Mouse (Mus musculus) A20 (cell line): ENCODE results near the gene Mucl3.

Source experiments
- DNase-seq: peaks from one replicate; pipeline ENCODE4 v3.0.0-alpha.2; 2011; ENCODE audit warnings: low read depth, low spot score

The Mucl3 gene

DNA sequence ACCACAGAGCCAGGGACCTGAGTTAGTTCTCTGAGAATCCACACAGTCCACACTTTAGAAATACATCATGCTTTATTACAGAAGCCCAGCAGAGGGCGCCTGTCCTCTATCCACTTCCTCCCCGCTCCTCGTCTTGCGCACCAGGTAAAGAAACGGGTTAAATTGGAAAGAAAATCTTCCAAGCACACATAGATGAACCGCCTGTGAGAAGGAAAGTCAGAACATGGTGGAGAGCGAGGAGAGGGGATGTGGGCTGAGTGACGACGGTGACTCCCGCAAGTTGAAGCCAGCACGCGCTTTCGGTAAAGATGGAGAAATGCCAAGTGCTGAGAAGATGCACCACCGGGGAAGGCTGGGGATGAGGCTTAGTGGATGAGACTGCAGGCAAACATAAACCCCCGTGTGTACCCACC, 7.8 kb downstream of the Mucl3 start:
- peak; percentile 86 for DNase-seq

DNA sequence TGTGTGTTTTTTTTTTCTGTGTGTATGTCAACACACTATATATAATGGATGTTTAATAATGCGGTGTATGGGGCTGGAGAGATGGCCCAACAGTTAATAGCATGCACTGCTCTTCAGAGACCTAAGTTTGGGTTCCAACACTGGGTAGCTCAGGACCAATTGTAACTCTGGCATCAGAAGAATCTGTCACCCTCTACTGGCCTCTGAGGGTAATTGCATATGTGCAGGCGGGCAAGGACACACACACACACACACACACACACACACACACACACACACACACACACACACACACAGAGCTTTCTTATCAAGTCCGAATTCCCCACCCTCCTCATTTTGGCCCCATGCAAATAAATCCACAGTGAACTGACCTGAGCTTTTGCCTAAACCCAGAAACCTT, 8.3 kb downstream of the Mucl3 start:
- DNase-seq, result no peak

DNA sequence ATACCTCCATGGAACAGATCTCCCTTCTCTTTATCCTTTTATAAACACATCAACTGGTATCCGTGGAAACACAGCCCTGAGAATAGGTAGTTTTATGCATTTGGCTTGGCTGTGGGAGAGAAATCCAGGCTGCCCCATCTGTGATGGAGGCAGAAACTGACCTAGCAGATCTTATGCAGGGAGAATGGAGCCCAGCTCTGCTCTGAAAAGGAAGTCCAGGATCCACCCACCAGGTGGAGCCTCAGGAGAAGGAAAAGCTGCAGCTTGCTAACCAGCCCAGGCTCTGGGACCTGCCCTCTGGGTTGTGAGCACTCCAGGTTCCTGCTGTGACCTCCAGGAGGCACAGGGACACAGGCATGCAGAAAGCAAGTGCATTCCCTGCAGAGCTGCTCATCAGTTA, 9.5 kb downstream of the Mucl3 start:
- DNase-seq, result no peak

DNA sequence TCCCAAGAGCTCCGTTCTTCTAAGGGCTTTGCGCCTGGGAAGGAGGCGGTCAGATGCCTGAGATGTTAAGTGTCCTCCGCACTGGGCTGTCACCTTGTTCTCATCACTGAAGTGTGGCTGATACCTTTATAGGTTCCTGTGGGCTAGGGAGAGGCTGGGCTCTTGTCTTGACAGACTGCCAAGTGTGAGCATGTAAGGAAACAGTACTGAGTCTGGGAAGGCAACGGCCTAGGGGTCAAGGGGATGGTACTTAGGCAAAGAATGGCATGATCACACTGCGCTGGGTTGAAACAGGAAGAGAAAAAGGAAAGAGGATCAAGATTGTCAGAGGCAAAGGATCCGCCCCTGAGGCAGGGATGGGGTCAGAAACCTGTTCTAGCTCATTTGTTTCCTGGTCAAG, 17.0 kb downstream of the Mucl3 start, which contains the start of gene Gm9573:
Gene Gm9573, minus strand, starts transcription at position 101 of the 400 bp plus-strand sequence.
- no peak for DNase-seq

DNA sequence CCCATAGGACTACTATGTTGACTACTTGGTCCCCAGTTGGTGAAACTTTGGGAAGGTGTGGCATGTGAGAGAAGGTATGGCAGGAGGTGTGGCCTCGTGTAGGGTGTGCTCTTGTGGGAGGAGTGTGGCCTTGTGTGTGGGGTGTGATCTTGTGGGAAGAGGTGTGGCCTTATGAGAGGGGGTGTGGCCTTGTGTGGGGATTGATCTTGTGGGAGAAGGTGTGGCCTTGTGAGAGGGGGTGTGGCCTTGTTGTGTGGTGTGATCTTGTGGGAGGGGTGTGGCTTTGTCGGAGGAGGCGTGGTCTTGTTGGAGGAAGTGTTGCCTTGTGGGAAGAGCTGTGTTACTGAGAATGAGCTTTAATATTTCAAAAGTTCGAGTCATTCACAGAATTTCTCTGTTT, 26.4 kb downstream of the Mucl3 start:
- peak; percentile 78 for DNase-seq

DNA sequence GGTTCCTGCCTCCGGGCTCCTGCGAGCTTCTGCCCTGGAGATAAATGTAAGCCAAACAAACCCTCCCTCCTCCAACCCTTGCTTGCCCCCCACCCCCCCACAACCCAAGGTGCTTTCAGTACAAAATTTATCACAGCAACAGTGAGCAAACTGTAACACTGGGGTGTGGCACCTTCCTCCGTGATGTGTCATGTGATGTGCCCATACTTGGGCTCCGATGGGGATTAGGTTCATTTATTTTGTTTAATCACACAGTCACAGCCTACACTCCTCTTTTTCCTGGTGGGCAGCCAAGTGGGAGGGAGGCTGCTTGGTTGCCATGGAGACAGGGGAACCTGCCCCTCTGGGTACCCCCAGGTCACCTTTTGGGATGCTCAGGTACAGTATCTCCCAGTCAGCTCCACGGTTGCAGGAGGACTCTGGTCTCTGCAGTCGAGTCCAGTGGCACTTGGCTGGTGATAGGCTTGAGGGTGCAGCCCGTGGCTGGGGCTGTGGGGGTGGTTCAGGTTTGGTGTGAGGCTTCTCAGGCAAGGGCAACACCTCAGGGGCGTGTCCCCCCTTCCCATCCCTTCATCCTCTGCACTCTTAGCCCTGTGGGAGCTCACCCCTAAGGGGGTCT, 41.6 kb downstream of the Mucl3 start:
- DNase-seq, result no peak

DNA sequence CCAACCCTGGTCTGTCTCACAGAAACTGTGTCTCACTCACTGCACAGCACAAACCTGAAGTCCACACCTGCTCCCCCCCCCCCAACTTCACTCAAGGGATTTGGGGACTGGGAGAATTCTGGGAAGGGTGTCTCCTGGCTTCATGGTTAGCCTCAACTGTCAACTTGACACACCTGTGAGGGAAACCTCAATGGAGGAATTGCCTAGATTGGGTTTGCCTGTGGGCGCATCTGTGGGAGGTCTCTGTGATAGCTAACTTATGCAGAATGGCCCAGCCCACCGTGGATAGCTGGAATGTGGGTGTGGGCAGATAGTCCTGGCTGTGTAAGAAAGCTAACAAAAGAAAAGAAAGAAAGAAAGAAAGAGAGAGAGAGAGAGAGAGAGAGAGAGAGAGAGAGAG, 42.2 kb downstream of the Mucl3 start, which contains the start of gene Sfta2:
Gene Sfta2, plus strand, starts transcription at position 301 of the 400 bp plus-strand sequence.
- no peak for DNase-seq

DNA sequence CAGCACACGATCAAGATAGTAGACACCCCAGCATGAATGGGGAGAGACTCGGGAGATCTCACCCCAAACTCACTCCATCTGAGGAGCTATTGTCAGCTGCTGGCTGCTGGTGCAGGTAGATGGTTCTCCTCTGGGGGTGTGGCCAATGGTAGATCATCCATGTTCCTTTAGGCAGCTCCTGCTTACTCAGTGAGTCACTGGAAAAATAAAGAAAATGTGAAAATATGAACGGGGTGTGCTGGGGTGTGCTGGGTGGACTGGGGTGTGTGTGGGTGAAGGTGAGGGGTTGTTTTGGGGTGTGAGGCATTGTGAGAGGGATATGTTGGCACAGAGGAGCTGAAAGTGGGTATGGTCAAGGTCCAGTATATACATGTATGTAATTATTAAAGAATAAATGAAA, 46.1 kb downstream of the Mucl3 start:
- no peak for DNase-seq

DNA sequence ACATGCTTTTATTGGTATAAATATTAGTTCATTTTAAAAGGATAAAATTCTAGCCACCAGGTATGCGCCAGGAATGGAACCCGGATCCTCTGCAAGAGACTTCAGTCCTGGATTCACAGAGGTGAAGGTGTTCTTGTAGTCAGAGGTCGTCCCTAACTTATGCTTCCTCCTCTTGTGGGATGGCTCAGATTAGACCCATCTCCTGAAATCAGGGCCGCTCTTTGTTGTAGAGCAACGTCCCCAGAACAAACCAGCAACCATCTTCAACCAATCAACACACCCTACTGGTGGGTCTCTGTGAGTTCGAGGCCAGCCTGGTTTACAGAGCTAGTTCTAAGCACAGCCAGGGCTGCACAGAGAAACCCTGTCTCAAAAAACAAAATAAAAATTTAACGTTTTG, 49.0 kb downstream of the Mucl3 start:
- DNase-seq, result no peak

DNA sequence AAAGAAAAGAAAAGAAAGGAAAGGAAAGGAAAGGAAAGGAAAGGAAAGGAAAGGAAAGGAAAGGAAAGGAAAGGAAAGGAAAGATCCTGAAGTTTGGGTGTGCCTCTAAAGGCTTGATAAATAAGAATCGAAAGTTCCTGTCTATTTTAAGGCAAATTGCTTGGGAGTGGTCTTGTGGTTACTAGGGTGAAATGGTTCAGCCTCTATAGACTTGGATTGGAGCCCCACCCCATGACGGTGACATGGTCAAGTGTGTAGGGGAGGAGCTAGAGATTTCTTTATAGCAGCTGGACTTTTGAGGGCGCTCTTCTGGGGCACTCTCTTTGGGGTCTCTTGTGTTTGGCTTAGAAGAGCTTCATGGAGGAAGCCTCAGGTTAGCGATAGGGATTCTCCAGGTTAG, 49.7 kb downstream of the Mucl3 start:
- DNase-seq, result no peak

DNA sequence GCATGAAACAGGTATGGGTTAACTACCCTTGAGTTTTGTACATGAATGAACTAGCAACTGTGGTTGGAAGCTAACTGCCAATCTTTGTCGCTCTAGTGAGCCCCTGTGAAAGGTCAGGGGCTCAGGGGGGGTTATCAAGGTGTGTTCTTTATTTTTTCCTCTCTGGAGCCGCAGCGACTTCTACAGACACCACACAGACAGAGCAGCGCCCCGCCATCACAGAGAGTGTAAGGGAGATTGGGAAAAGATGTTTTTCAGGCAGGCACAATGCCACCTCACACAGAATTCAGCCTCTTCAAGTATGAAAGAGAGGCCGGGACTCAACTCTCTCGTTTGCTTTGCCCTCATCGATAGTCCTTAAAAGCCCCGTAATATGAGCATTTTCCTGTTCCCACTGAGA, 51.4 kb downstream of the Mucl3 start:
- DNase-seq, result no peak

DNA sequence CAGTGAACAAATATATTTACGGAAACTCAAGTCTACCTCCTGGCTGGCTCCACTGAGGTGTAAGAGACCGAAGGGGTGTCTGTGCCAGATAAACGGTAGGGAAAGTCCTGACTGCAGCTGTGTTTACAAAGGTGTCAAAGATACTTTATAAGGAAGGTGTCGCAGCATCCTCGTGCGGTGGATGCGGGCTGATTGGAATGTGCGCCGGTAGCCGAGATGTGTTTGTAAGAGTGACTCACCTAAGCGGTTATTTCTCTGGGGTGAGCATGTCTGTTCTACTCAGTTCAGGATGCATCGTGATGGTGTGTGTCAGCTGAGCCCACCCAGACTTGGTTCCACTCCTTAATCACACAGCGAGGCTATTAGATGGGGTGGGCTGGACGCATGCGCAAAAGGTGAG, 51.8 kb downstream of the Mucl3 start:
- DNase-seq, result no peak

DNA sequence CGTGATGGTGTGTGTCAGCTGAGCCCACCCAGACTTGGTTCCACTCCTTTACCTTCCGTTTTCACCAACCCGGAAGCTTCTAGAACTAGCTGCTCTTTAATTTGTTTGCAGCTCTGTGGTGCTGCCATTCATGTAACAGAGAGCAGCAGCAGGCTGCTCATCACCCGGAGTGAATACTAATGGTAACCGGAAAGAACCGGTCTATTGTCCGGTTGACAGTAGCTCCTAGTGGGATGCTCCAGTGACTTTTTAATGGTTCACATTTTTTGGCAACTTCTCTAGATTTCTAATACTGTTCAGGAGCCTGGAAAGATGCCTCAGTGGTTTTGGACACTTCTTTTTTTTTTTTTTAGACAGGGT, 52.3 kb downstream of the Mucl3 start:
- DNase-seq, result no peak

DNA sequence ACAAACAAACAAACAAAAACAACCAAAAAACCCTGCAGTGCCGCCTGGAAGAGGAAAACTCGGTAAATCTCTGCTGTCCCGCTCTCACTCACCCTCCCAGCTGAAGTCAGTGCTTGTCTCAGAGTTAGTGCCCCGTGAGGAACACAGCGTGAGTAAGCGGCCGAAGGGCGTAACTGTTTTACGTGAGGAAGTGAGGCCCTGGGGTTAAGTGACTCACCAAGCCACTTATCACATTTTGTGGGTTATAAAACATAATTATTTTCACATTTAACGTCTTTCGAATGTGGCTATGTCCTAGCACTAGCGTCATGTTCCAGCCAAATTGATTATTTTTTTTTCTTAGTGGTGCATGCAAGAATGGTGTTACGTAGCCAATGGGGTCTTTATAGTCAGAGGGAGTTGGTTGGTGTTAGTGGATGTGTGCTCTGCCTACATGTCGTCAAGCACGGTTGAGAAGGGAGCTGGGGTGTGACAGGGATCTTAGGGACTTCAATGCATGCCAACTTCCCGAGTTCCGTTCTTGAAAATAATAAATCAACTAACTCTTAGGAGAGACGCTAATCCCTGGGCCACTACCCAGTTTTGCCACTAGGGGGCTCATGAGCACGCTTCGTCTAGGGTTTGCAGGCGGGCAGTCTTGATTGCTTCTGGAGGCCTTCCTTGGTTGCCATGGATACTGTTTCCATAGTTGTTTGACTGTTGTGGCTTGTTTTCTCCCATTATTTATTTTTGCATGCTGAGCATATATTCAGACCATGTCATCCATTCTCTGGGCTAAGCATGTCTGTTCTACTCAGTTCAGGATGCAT, 52.9 kb downstream of the Mucl3 start:
- DNase-seq, result peak; percentile 81

DNA sequence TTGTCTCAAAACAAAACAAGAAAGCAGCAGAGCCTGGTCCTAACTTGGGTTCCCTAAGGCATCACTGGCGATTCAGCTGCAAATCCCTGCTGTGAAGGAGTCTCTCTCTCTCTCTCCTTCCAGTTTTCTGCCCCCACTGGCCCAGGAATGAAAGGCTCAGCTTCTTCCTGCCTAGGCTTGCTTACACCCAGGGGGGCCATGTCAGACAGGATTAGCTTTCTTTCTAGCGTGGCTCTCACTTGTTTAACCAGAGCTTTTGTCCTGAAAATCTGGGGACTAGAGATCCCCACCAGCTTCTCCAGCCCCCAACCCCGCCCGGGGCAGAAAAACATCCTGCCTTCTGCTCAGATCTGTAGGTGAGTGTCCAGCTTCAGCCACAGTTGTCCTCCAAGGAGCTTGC, 55.1 kb downstream of the Mucl3 start:
- DNase-seq, result no peak

DNA sequence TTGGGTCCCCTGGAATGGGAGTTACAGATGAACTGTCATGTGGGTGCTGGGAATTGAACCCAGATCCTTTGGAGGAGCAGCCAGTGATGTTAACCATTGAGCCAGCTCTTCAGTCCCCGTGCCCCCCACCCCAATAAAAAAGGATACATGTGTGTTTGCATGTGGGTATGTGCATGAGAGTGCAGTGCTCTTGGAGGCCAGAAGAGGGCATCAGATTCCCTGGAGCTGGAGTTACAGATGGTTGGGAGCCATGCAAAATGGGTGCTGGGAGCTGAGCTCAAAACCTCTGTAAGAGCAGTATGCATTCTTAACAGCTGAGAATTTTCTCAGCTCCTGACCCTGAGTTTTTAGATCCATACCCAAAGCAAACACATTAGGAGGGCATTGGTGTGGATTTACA, 56.2 kb downstream of the Mucl3 start:
- no peak for DNase-seq
